Mouse (Mus musculus): ENCODE data around the gene Nol9. TPM values are rescaled to one million over a fixed set of nuclear protein-coding genes. Genes with fewer than 3 reads are reported as not detected.
"Not testable (repeated sequence)": the region's sequence is repeated elsewhere in the genome, so short reads cannot be mapped to it uniquely, and the experiment has no call there.

Gene Nol9
- polyA plus RNA-seq, 1 experiment from 2014 or later, result 23.4 TPM

DNA sequence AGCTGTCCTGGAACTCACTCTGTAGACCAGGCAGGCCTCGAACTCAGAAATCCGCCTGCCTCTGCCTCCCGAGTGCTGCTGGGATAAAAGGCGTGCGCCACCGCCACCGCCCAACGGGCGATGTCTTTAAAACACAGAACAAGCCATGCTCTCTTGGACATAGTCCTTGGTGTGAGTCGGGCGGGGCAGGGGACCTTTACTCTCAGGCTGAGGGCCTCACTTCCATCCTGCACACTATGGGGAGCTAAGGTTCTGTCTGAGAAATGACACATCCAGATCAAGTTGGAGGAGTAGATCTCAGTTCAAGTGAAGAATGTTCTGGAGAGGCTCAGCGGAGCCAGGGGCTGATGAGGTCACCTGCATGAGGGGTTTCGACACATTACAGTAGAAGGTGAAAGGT, 6.2 kb upstream of the Nol9 start:
- no peaks in the 10 kb centered on the region for H3K36me3 ChIP-seq (ENCODE audit: control insufficient read depth, insufficient read depth, low read length)
- no peak overlapping the region for H3K27ac ChIP-seq (ENCODE audit: low read depth, low read length)
- WGBS, result 90% methylated on average over 13 of the region's 13 CpGs
- H3K9me3 ChIP-seq (ENCODE audit: control insufficient read depth, low read length), result no peaks in the 10 kb centered on the region
- H3K4me1 ChIP-seq (ENCODE audit: control insufficient read depth, insufficient read depth, low read length), result peaks cover 6% of the 10 kb centered on the region; the same call in 1 of the 2 replicates
- H3K4me3 ChIP-seq (ENCODE audit: low read depth, low read length), result no peak overlapping the region
- H3K27me3 ChIP-seq (ENCODE audit: control insufficient read depth, insufficient read depth, low read length), result no peaks in the 10 kb centered on the region
- no peak for ATAC-seq (ENCODE audit: low FRiP score)
- H3K4me2 ChIP-seq, result no peak overlapping the region
- H3K9ac ChIP-seq (ENCODE audit: low read length), result no peak overlapping the region
- DNase-seq (ENCODE audit: low spot score, missing footprints), result no peak

- not testable (repeated sequence) for H3K9me3 ChIP-seq (ENCODE audit: control insufficient read depth, low read length); H3K27me3 ChIP-seq (ENCODE audit: control insufficient read depth, insufficient read depth, low read length); H3K27ac ChIP-seq (ENCODE audit: low read depth, low read length); H3K36me3 ChIP-seq (ENCODE audit: control insufficient read depth, insufficient read depth, low read length); H3K9ac ChIP-seq (ENCODE audit: low read length); ATAC-seq (ENCODE audit: low FRiP score); H3K4me3 ChIP-seq (ENCODE audit: low read depth, low read length); H3K4me2 ChIP-seq
- 95% methylated on average over 6 of the region's 6 CpGs for WGBS
- DNase-seq (ENCODE audit: low spot score, missing footprints), result peak; percentile 56
- peaks cover 13% of the 10 kb centered on the region for H3K4me1 ChIP-seq (ENCODE audit: control insufficient read depth, insufficient read depth, low read length)
These were observed 2.7 kb upstream of the Nol9 start for GRCm38 (mm10) chr4:152036464-152036863.

- H3K27ac ChIP-seq (ENCODE audit: low read depth, low read length), result no peak within 1 kb of the TSS
- H3K9ac ChIP-seq (ENCODE audit: low read length), result peak within 1 kb of the TSS; percentile 93
- H3K4me3 ChIP-seq (ENCODE audit: low read depth, low read length), result peak within 1 kb of the TSS; percentile 99
- H3K4me1 ChIP-seq (ENCODE audit: control insufficient read depth, insufficient read depth, low read length), result peaks cover 13% of the 10 kb centered on the region
- peak within 1 kb of the TSS; percentile 93 for H3K4me2 ChIP-seq
- WGBS, result 49% methylated on average over 10 of the region's 10 CpGs
- H3K27me3 ChIP-seq (ENCODE audit: control insufficient read depth, insufficient read depth, low read length), result no peaks in the 10 kb centered on the region
- H3K9me3 ChIP-seq (ENCODE audit: control insufficient read depth, low read length), result no peaks in the 10 kb centered on the region
- peaks cover 19% of the 10 kb centered on the region for H3K36me3 ChIP-seq (ENCODE audit: control insufficient read depth, insufficient read depth, low read length)
- DNase-seq (ENCODE audit: low spot score, missing footprints) (peak; percentile 84), ATAC-seq (ENCODE audit: low FRiP score) (no peak)
These were observed 716 bp upstream of the Nol9 start, which contains the start of gene Tas1r1 for GRCm38 (mm10) chr4:152038225-152038984. TSS of gene Tas1r1 (minus strand) at chr4:152038568.

- no peak overlapping the region for H3K27ac ChIP-seq (ENCODE audit: low read depth, low read length)
These were observed 750 bp downstream of the Nol9 start for GRCm38 (mm10) chr4:152039831-152040310.

DNA sequence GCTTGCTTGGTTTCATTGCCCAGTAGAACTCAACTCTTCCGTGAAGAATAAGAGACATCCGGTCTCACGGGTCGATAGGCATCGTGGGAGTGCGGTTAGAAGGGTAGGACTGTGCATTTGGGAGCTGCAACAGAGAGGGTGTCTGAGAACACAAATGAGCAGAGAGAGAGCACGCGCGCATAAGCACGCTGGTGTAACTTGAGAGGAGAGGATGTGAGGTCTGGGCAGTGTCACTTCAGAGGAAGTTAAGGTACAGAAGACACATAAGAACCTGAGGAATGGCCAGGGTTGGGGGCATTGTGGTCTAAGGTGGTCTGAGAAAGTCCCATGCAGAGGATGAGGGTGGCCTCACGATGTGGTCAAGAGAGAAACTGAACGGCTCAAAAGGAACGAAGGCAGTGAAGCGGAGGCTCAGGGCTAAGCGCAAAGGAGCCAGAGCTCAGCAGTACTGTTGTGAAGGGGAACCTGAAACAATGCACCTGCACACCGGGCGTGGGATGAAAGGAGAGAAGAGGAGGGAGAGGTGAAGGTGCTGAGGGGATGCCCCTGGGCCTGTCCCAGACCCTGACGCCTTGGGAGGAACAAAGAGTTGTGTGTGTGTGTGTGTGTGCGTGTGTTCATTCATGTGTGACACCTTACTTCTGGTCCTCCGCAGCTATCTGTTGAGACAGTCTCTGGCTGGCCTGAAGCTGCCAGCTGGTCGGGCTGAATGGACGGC, 3.0 kb downstream of the Nol9 start:
- DNase-seq (ENCODE audit: low spot score, missing footprints) (peak; percentile 41), ATAC-seq (ENCODE audit: low FRiP score) (no peak)
- H3K4me1 ChIP-seq (ENCODE audit: control insufficient read depth, insufficient read depth, low read length), result peaks cover 13% of the 10 kb centered on the region
- H3K27me3 ChIP-seq (ENCODE audit: control insufficient read depth, insufficient read depth, low read length), result no peaks in the 10 kb centered on the region
- H3K9ac ChIP-seq (ENCODE audit: low read length), result no peak overlapping the region
- H3K4me2 ChIP-seq, result no peak overlapping the region
- no peak overlapping the region for H3K27ac ChIP-seq (ENCODE audit: low read depth, low read length)
- H3K9me3 ChIP-seq (ENCODE audit: control insufficient read depth, low read length), result no peaks in the 10 kb centered on the region
- H3K36me3 ChIP-seq (ENCODE audit: control insufficient read depth, insufficient read depth, low read length), result peaks cover 29% of the 10 kb centered on the region
- no peak overlapping the region for H3K4me3 ChIP-seq (ENCODE audit: low read depth, low read length)
- WGBS, result 96% methylated on average over 22 of the region's 22 CpGs

More at GRCm38 (mm10) chr4:152039831-152040310, 750 bp downstream of the Nol9 start:
- Histone ChIP-seq H3K4me3 (ENCODE audit: low read depth, low read length) (peak overlapping the region; percentile 99), H3K9me3 (ENCODE audit: control insufficient read depth, low read length) (no peaks in the 10 kb centered on the region), H3K27me3 (ENCODE audit: control insufficient read depth, insufficient read depth, low read length) (no peaks in the 10 kb centered on the region), H3K36me3 (ENCODE audit: control insufficient read depth, insufficient read depth, low read length) (peaks cover 20% of the 10 kb centered on the region), H3K4me1 (ENCODE audit: control insufficient read depth, insufficient read depth, low read length) (peaks cover 13% of the 10 kb centered on the region), H3K4me2 (peak overlapping the region; percentile 93), H3K9ac (ENCODE audit: low read length) (peak overlapping the region; percentile 93)
- DNase-seq (ENCODE audit: low spot score, missing footprints), result peak; percentile 92
- WGBS, result 5% methylated on average over 25 of the region's 25 CpGs
- no peak for ATAC-seq (ENCODE audit: low FRiP score)

- no peak overlapping the region for H3K27ac ChIP-seq (ENCODE audit: low read depth, low read length)
- H3K4me1 ChIP-seq (ENCODE audit: control insufficient read depth, insufficient read depth, low read length), result peaks cover 13% of the 10 kb centered on the region
- no peaks in the 10 kb centered on the region for H3K27me3 ChIP-seq (ENCODE audit: control insufficient read depth, insufficient read depth, low read length)
- no peak overlapping the region for H3K4me3 ChIP-seq (ENCODE audit: low read depth, low read length)
- 93% methylated on average over 3 of the region's 3 CpGs for WGBS
- H3K4me2 ChIP-seq, result no peak overlapping the region
- DNase-seq (ENCODE audit: low spot score, missing footprints) (peak; percentile 17), ATAC-seq (ENCODE audit: low FRiP score) (no peak)
- H3K9me3 ChIP-seq (ENCODE audit: control insufficient read depth, low read length), result no peaks in the 10 kb centered on the region
- peaks cover 35% of the 10 kb centered on the region for H3K36me3 ChIP-seq (ENCODE audit: control insufficient read depth, insufficient read depth, low read length)
- H3K9ac ChIP-seq (ENCODE audit: low read length), result no peak overlapping the region
These were observed 4.0 kb downstream of the Nol9 start for GRCm38 (mm10) chr4:152043171-152043570.

DNA sequence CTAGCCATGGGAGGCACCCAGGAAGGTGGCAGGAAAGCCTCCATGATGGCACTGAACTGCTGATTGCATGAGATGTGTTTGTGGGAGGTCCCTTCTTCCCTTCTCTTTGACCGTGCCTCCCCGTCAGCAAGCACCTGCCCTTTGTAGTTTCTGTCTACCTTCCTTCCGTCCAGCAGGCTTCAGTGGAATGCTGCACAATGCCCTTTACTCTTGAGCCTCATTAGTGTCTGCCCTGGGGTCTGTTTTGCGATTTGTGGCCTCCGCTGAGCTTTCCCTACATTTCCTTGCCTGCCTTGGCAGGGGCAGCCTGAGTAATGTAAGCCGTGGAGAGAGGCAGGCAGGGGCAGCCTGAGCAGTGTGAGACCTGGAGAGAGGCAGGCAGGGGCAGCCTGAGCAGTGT, 5.5 kb downstream of the Nol9 start:
- Histone ChIP-seq H3K9ac (ENCODE audit: low read length) (no peak overlapping the region), H3K27ac (ENCODE audit: low read depth, low read length) (no peak overlapping the region), H3K36me3 (ENCODE audit: control insufficient read depth, insufficient read depth, low read length) (peaks cover 38% of the 10 kb centered on the region), H3K4me2 (no peak overlapping the region), H3K4me1 (ENCODE audit: control insufficient read depth, insufficient read depth, low read length) (peaks cover 10% of the 10 kb centered on the region), H3K9me3 (ENCODE audit: control insufficient read depth, low read length) (no peaks in the 10 kb centered on the region), H3K27me3 (ENCODE audit: control insufficient read depth, insufficient read depth, low read length) (no peaks in the 10 kb centered on the region), H3K4me3 (ENCODE audit: low read depth, low read length) (no peak overlapping the region)
- DNase-seq (ENCODE audit: low spot score, missing footprints) (peak; percentile 19), ATAC-seq (ENCODE audit: low FRiP score) (no peak)
- 90% methylated on average over 6 of the region's 6 CpGs for WGBS

GRCm38 (mm10) chr4:152062390-152063110, 23.4 kb downstream of the Nol9 start:
- Histone ChIP-seq H3K4me2 (no peak overlapping the region), H3K9ac (ENCODE audit: low read length) (no peak overlapping the region), H3K36me3 (ENCODE audit: control insufficient read depth, insufficient read depth, low read length) (0 out of 2 replicates have a peak, but pooled peaks cover 2% of the 10 kb centered on the region), H3K27me3 (ENCODE audit: control insufficient read depth, insufficient read depth, low read length) (no peaks in the 10 kb centered on the region), H3K9me3 (ENCODE audit: control insufficient read depth, low read length) (no peaks in the 10 kb centered on the region), H3K4me1 (ENCODE audit: control insufficient read depth, insufficient read depth, low read length) (no peaks in the 10 kb centered on the region), H3K4me3 (ENCODE audit: low read depth, low read length) (no peak overlapping the region), H3K27ac (ENCODE audit: low read depth, low read length) (no peak overlapping the region)
- 82% methylated on average over 9 of the region's 9 CpGs for WGBS
- DNase-seq (ENCODE audit: low spot score, missing footprints) (no peak), ATAC-seq (ENCODE audit: low FRiP score) (no peak)
